In genomic region chr15:8712433-8712984, GRCm38 (mm10) we compare ENCODE assay signal across 26 mouse cellular contexts. TPM values are rescaled to one million over a fixed set of nuclear protein-coding genes. Genes with fewer than 3 reads are reported as not detected.
DNase-seq lines count a peak whose midpoint lies in the region; ATAC-seq lines count a peak whose summit lies in the region.
"Had no signal": no experiment of that assay in that cellular context is flagged by ENCODE, and none has a peak within 500 bp of the region (broad histone marks: within the 10 kb centered on the region; RNA-seq: fewer than 3 reads in every experiment).

No protein-coding gene starts in this region.

- ATAC-seq in lung, embryonic 15.5 days (ENCODE audit: borderline replicate concordance, extremely low read depth, low FRiP score, low TSS enrichment): no peak
- peak; percentile 69 for ATAC-seq in limb, embryonic 13.5 days (ENCODE audit: low FRiP score, low read depth)
- ATAC-seq: forebrain, embryonic 15.5 days; Patski had no signal

- 65% methylated on average over 2 of the region's 2 CpGs for WGBS in lung, embryonic 15.5 days
- WGBS in limb, embryonic 13.5 days: 21% methylated on average over 2 of the region's 2 CpGs

- no peak overlapping the region for H3K4me3 ChIP-seq in lung, embryonic 15.5 days
- no peak overlapping the region for H3K4me3 ChIP-seq in limb, embryonic 13.5 days
- H3K4me3 ChIP-seq: embryonic facial prominence, embryonic 10.5 days; embryonic facial prominence, embryonic 13.5 days; erythroblast, embryonic 14.5 days; forebrain, embryonic 12.5 days; forebrain, embryonic 15.5 days; heart, adult 2 months; heart, embryonic 10.5 days; heart, embryonic 13.5 days; hindbrain, embryonic 12.5 days; hindbrain, embryonic 15.5 days had no signal

- H3K36me3 ChIP-seq in lung, embryonic 15.5 days: no peaks in the 10 kb centered on the region
- H3K36me3 ChIP-seq in limb, embryonic 13.5 days: no peaks in the 10 kb centered on the region
- H3K36me3 ChIP-seq: embryonic facial prominence, embryonic 10.5 days; embryonic facial prominence, embryonic 13.5 days; forebrain, embryonic 12.5 days; forebrain, embryonic 15.5 days; G1E; heart, embryonic 10.5 days; hindbrain, embryonic 12.5 days; hindbrain, embryonic 15.5 days had no signal

- 0 out of 2 replicates have a peak overlapping the region, but pooled peaks have one; percentile 5 for H3K27ac ChIP-seq in lung, embryonic 15.5 days
- H3K27ac ChIP-seq in limb, embryonic 13.5 days: peak overlapping the region; percentile 56; the same call in 1 of the 2 replicates
- H3K27ac ChIP-seq: embryonic facial prominence, embryonic 10.5 days; embryonic facial prominence, embryonic 13.5 days; forebrain, embryonic 12.5 days; forebrain, embryonic 15.5 days; heart, adult 2 months; heart, embryonic 10.5 days; heart, embryonic 13.5 days; hindbrain, embryonic 12.5 days; hindbrain, embryonic 15.5 days had no signal

- peak; percentile 8 for DNase-seq in heart, adult 11 months
- no peak for DNase-seq in heart, postnatal 4 days
- DNase-seq in lung, postnatal 10 days: no peak
- DNase-seq in thymus, postnatal 14 days: no peak
- DNase-seq in cerebellum, adult 9-11 months: no peak
- DNase-seq: cerebellum, adult 11 months; cerebellum, adult 2 months; cerebellum, postnatal 10 days; cerebellum, postnatal 36 days; embryo, embryonic 11 days; gastrocnemius, postnatal 25 days; heart, adult 2 months; heart, postnatal 14 days had no signal

- peaks cover 22% of the 10 kb centered on the region for H3K4me1 ChIP-seq in lung, embryonic 15.5 days
- peaks cover 58% of the 10 kb centered on the region for H3K4me1 ChIP-seq in limb, embryonic 13.5 days

- no peak overlapping the region for H3K4me2 ChIP-seq in lung, embryonic 15.5 days
- H3K4me2 ChIP-seq in limb, embryonic 13.5 days (replicated peaks): peak overlapping the region; percentile 75
- H3K4me2 ChIP-seq: embryonic facial prominence, embryonic 13.5 days; forebrain, embryonic 12.5 days; forebrain, embryonic 15.5 days; heart, embryonic 13.5 days; hindbrain, embryonic 12.5 days; hindbrain, embryonic 15.5 days had no signal

- no peaks in the 10 kb centered on the region for H3K9me3 ChIP-seq in lung, embryonic 15.5 days
- H3K9me3 ChIP-seq in limb, embryonic 13.5 days: no peaks in the 10 kb centered on the region
- H3K9me3 ChIP-seq: embryonic facial prominence, embryonic 10.5 days; embryonic facial prominence, embryonic 13.5 days; forebrain, embryonic 12.5 days; forebrain, embryonic 15.5 days; G1E; heart, embryonic 10.5 days; heart, embryonic 13.5 days; hindbrain, embryonic 12.5 days; hindbrain, embryonic 15.5 days had no signal

- H3K9ac ChIP-seq in lung, embryonic 15.5 days: no peak overlapping the region
- H3K9ac ChIP-seq in limb, embryonic 13.5 days: no peak overlapping the region
- H3K9ac ChIP-seq: embryonic facial prominence, embryonic 13.5 days; forebrain, embryonic 12.5 days; forebrain, embryonic 15.5 days; heart, embryonic 13.5 days; hindbrain, embryonic 12.5 days; hindbrain, embryonic 15.5 days had no signal

- H3K27me3 ChIP-seq in lung, embryonic 15.5 days: no peaks in the 10 kb centered on the region
- H3K27me3 ChIP-seq in limb, embryonic 13.5 days: no peaks in the 10 kb centered on the region
- H3K27me3 ChIP-seq: embryonic facial prominence, embryonic 13.5 days; forebrain, embryonic 15.5 days; heart, embryonic 13.5 days; hindbrain, embryonic 12.5 days; Patski had no signal

RNA-seq across cellular contexts. Expression of gene Slc1a3, which starts 1.9 kb away (rescaled TPM):
- 1 to 10 TPM; 2.3 to 2.8 TPM for total RNA-seq in heart, postnatal 4 days (2021)
- polyA plus RNA-seq in lung, embryonic 15.5 days (2015; fragmentation: Nextera tagmentation; extraction: Ambion mirVana): 20.9 and 23.8 TPM in 2 replicates
- 39.2 and 39.4 TPM in 2 replicates for polyA plus RNA-seq in limb, embryonic 13.5 days (2015; fragmentation: Nextera tagmentation; extraction: Ambion mirVana)
- polyA plus RNA-seq: erythroblast, embryonic 14.5 days; G1E had no signal
